Mouse (Mus musculus): ENCODE data around the gene Arhgap29. TPM values are rescaled to one million over a fixed set of nuclear protein-coding genes. Genes with fewer than 3 reads are reported as not detected.

Arhgap29 gene
- polyA plus RNA-seq, 1 experiment from 2014 or later, result 65.6 TPM

- ATAC-seq (ENCODE audit: low read depth), result peak; percentile 51
Measured at GRCm38 (mm10) chr3:121953433-121954161, 1.3 kb downstream of the Arhgap29 start.

GRCm38 (mm10) chr3:121954421-121954820 is 2.1 kb downstream of the Arhgap29 start:
- Histone ChIP-seq H3K36me3 (ENCODE audit: control insufficient read depth, insufficient read depth, low read length) (no peaks in the 10 kb centered on the region), H3K27ac (ENCODE audit: low read length) (peak overlapping the region; percentile 89), H3K4me1 (replicated peaks; ENCODE audit: control insufficient read depth, insufficient read depth, low read length) (peaks cover 13% of the 10 kb centered on the region; the same call in 1 of the 2 replicates), H3K27me3 (ENCODE audit: control insufficient read depth, insufficient read depth, low read depth, low read length) (no peaks in the 10 kb centered on the region), H3K9me3 (ENCODE audit: control insufficient read depth, low read length) (peaks cover 2% of the 10 kb centered on the region; the same call in 1 of the 2 replicates), H3K4me2 (ENCODE audit: low read depth, low read length) (peak overlapping the region; percentile 62), H3K9ac (ENCODE audit: low read length) (peak overlapping the region; percentile 90; the same call in 1 of the 2 replicates), H3K4me3 (ENCODE audit: low read length) (peak overlapping the region; percentile 85)
- ATAC-seq (ENCODE audit: low read depth), result no peak
- WGBS, result 18% methylated on average over 2 of the region's 2 CpGs

More at GRCm38 (mm10) chr3:121953433-121954161, 1.3 kb downstream of the Arhgap29 start:
- peak overlapping the region; percentile 85 for H3K4me3 ChIP-seq (ENCODE audit: low read length)
- H3K9me3 ChIP-seq (ENCODE audit: control insufficient read depth, low read length), result peaks cover 2% of the 10 kb centered on the region; the same call in 1 of the 2 replicates
- WGBS, result under 1% methylated on average over 44 of the region's 53 CpGs
- peaks cover 13% of the 10 kb centered on the region; the same call in 1 of the 2 replicates for H3K4me1 ChIP-seq (replicated peaks; ENCODE audit: control insufficient read depth, insufficient read depth, low read length)
- peak overlapping the region; percentile 90 for H3K9ac ChIP-seq (ENCODE audit: low read length)
- H3K27ac ChIP-seq (ENCODE audit: low read length), result peak overlapping the region; percentile 89
- no peaks in the 10 kb centered on the region for H3K36me3 ChIP-seq (ENCODE audit: control insufficient read depth, insufficient read depth, low read length)
- H3K4me2 ChIP-seq (ENCODE audit: low read depth, low read length), result peak overlapping the region; percentile 62
- H3K27me3 ChIP-seq (ENCODE audit: control insufficient read depth, insufficient read depth, low read depth, low read length), result no peaks in the 10 kb centered on the region

- H3K4me2 ChIP-seq (ENCODE audit: low read depth, low read length), result peak overlapping the region; percentile 62; the same call in 1 of the 2 replicates
- H3K36me3 ChIP-seq (ENCODE audit: control insufficient read depth, insufficient read depth, low read length), result no peaks in the 10 kb centered on the region
- no peaks in the 10 kb centered on the region for H3K27me3 ChIP-seq (ENCODE audit: control insufficient read depth, insufficient read depth, low read depth, low read length)
- H3K4me1 ChIP-seq (replicated peaks; ENCODE audit: control insufficient read depth, insufficient read depth, low read length), result peaks cover 12% of the 10 kb centered on the region; the same call in 1 of the 2 replicates
- no peak for ATAC-seq (ENCODE audit: low read depth)
- 79% methylated on average over 4 of the region's 4 CpGs for WGBS
- no peak overlapping the region; the same call in 1 of the 2 replicates for H3K4me3 ChIP-seq (ENCODE audit: low read length)
- H3K9ac ChIP-seq (ENCODE audit: low read length), result no peak overlapping the region
- peaks cover 2% of the 10 kb centered on the region; the same call in 1 of the 2 replicates for H3K9me3 ChIP-seq (ENCODE audit: control insufficient read depth, low read length)
- no peak overlapping the region; the same call in 1 of the 2 replicates for H3K27ac ChIP-seq (ENCODE audit: low read length)
Measured at GRCm38 (mm10) chr3:121955527-121955926, 3.2 kb downstream of the Arhgap29 start.

- H3K27ac ChIP-seq (ENCODE audit: low read length), result no peak overlapping the region
- H3K4me3 ChIP-seq (ENCODE audit: low read length), result no peak overlapping the region
- H3K4me2 ChIP-seq (ENCODE audit: low read depth, low read length), result no peak overlapping the region
- ATAC-seq (ENCODE audit: low read depth), result no peak
- 86% methylated on average over 7 of the region's 7 CpGs for WGBS
- H3K27me3 ChIP-seq (ENCODE audit: control insufficient read depth, insufficient read depth, low read depth, low read length), result no peaks in the 10 kb centered on the region
- peaks cover 8% of the 10 kb centered on the region; the same call in 1 of the 2 replicates for H3K4me1 ChIP-seq (replicated peaks; ENCODE audit: control insufficient read depth, insufficient read depth, low read length)
- peaks cover 2% of the 10 kb centered on the region; the same call in 1 of the 2 replicates for H3K9me3 ChIP-seq (ENCODE audit: control insufficient read depth, low read length)
- no peak overlapping the region for H3K9ac ChIP-seq (ENCODE audit: low read length)
- H3K36me3 ChIP-seq (ENCODE audit: control insufficient read depth, insufficient read depth, low read length), result no peaks in the 10 kb centered on the region
Measured at GRCm38 (mm10) chr3:121956789-121957188, 4.4 kb downstream of the Arhgap29 start.

- no peak overlapping the region for H3K9ac ChIP-seq (ENCODE audit: low read length)
- WGBS, result 83% methylated on average over 2 of the region's 2 CpGs
Measured at GRCm38 (mm10) chr3:121957606-121958344, 5.4 kb downstream of the Arhgap29 start.

GRCm38 (mm10) chr3:121964173-121964572 is 11.8 kb downstream of the Arhgap29 start:
- no peak overlapping the region for H3K27ac ChIP-seq (ENCODE audit: low read length)
- H3K36me3 ChIP-seq (ENCODE audit: control insufficient read depth, insufficient read depth, low read length), result no peaks in the 10 kb centered on the region
- no peak overlapping the region for H3K9ac ChIP-seq (ENCODE audit: low read length)
- peaks cover 7% of the 10 kb centered on the region for H3K4me1 ChIP-seq (replicated peaks; ENCODE audit: control insufficient read depth, insufficient read depth, low read length)
- H3K9me3 ChIP-seq (ENCODE audit: control insufficient read depth, low read length), result no peaks in the 10 kb centered on the region
- no peak overlapping the region for H3K4me2 ChIP-seq (ENCODE audit: low read depth, low read length)
- no peak overlapping the region for H3K4me3 ChIP-seq (ENCODE audit: low read length)
- ATAC-seq (ENCODE audit: low read depth), result no peak
- no peaks in the 10 kb centered on the region for H3K27me3 ChIP-seq (ENCODE audit: control insufficient read depth, insufficient read depth, low read depth, low read length)

More at GRCm38 (mm10) chr3:121957606-121958344, 5.4 kb downstream of the Arhgap29 start:
- no peak for ATAC-seq (ENCODE audit: low read depth)
- Histone ChIP-seq H3K27ac (ENCODE audit: low read length) (no peak overlapping the region), H3K4me1 (replicated peaks; ENCODE audit: control insufficient read depth, insufficient read depth, low read length) (peaks cover 8% of the 10 kb centered on the region; the same call in 1 of the 2 replicates), H3K27me3 (ENCODE audit: control insufficient read depth, insufficient read depth, low read depth, low read length) (no peaks in the 10 kb centered on the region), H3K4me3 (ENCODE audit: low read length) (no peak overlapping the region), H3K9me3 (ENCODE audit: control insufficient read depth, low read length) (peaks cover 2% of the 10 kb centered on the region; the same call in 1 of the 2 replicates), H3K36me3 (ENCODE audit: control insufficient read depth, insufficient read depth, low read length) (no peaks in the 10 kb centered on the region), H3K4me2 (ENCODE audit: low read depth, low read length) (no peak overlapping the region)

- Histone ChIP-seq H3K27ac (ENCODE audit: low read length) (peak overlapping the region; percentile 2), H3K4me1 (replicated peaks; ENCODE audit: control insufficient read depth, insufficient read depth, low read length) (peaks cover 8% of the 10 kb centered on the region), H3K9me3 (ENCODE audit: control insufficient read depth, low read length) (no peaks in the 10 kb centered on the region), H3K36me3 (ENCODE audit: control insufficient read depth, insufficient read depth, low read length) (no peaks in the 10 kb centered on the region), H3K27me3 (ENCODE audit: control insufficient read depth, insufficient read depth, low read depth, low read length) (no peaks in the 10 kb centered on the region), H3K9ac (ENCODE audit: low read length) (peak overlapping the region; percentile 75), H3K4me2 (ENCODE audit: low read depth, low read length) (peak overlapping the region; percentile 61), H3K4me3 (ENCODE audit: low read length) (peak overlapping the region; percentile 74)
- under 1% methylated on average over 33 of the region's 33 CpGs for WGBS
- ATAC-seq (ENCODE audit: low read depth), result peak; percentile 100
Measured at GRCm38 (mm10) chr3:121967681-121968476, 15.5 kb downstream of the Arhgap29 start.

GRCm38 (mm10) chr3:121968621-121969020 is 16.3 kb downstream of the Arhgap29 start:
- Histone ChIP-seq H3K4me3 (ENCODE audit: low read length) (peak overlapping the region; percentile 74), H3K4me2 (ENCODE audit: low read depth, low read length) (peak overlapping the region; percentile 61), H3K4me1 (replicated peaks; ENCODE audit: control insufficient read depth, insufficient read depth, low read length) (peaks cover 10% of the 10 kb centered on the region), H3K36me3 (ENCODE audit: control insufficient read depth, insufficient read depth, low read length) (no peaks in the 10 kb centered on the region), H3K27me3 (ENCODE audit: control insufficient read depth, insufficient read depth, low read depth, low read length) (no peaks in the 10 kb centered on the region), H3K9ac (ENCODE audit: low read length) (peak overlapping the region; percentile 75), H3K9me3 (ENCODE audit: control insufficient read depth, low read length) (no peaks in the 10 kb centered on the region), H3K27ac (ENCODE audit: low read length) (peak overlapping the region; percentile 13; the same call in 1 of the 2 replicates)
- WGBS, result 4% methylated on average over 8 of the region's 8 CpGs
- no peak for ATAC-seq (ENCODE audit: low read depth)
